Mouse (Mus musculus) left cerebral cortex, postnatal 14 days (tissue): ENCODE data around the gene Igdcc3. TPM values are rescaled to one million over a fixed set of nuclear protein-coding genes. Genes with fewer than 3 reads are reported as not detected.

Experiments used
- DNase-seq, 2 experiments: peaks; one replicate each; pipeline ENCODE4 v3.0.0; 2021 to 2022; ENCODE audit warnings: low spot score in 2 of 2, mixed read lengths in 1 of 2
- intact Hi-C: fragments of 180-260 bp; cut with DNase I; formaldehyde crosslinking; loops from one replicate; pipeline ENCODE4 v1.15.1; 2025
- long read RNA-seq, 2 experiments: library from polyadenylated mRNA; stranded (forward); transcript quantifications; one replicate each; pipeline ENCODE4 v2.0.0; 2021
- total RNA-seq, 2 experiments: library from RNA; stranded (reverse); gene quantifications; 2 replicates each; pipeline ENCODE4 v1.2.3; 2021

The Igdcc3 gene
- total RNA-seq = 1 to 10 TPM; 2.8 to 3.8 TPM
- long read RNA-seq, experiment 1, partial matches to known transcripts = 0 of 1 reads
- long read RNA-seq, experiment 1, other reads (novel, unspliced or antisense) = 1 of 1 reads
- long read RNA-seq, experiment 2, partial matches to known transcripts = 0 of 2 reads
- long read RNA-seq, experiment 2, other reads (novel, unspliced or antisense) = 1 of 2 reads

DNA sequence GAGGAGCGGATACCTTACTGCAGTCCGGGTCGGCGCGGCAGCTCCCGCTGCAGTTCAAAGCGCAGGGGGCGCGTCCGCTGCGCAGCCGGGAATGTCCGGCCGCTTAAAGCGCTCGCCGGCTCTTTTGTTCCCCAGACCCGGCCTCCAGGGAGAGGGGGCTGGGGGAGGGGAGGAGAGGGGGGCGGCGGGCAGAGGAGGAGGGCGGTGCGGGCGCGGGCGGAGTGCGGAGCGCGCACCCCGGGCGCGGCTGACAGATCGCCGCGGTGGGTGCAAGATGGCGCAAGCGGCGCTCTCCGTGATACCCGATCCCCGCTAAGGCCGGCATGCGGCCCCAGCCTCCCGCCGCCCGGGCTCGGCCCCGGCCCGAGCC is at the start of gene Igdcc3:
Igdcc3 (plus strand) TSS at position 254 of the 370 bp plus-strand sequence.
- intact Hi-C loops = loop anchor here (2.0 to 5.0 kb wide), 3 partner anchors 36 to 141 kb away; no protein-coding TSS in a partner anchor
- DNase-seq = peak in 1 of 2 experiments; percentile 46

- intact Hi-C loops = no loop called here
- peak; percentile 39 to 50 for DNase-seq
Measured at GRCm38 (mm10) chr9:65094237-65094636, 46.8 kb upstream of the Igdcc3 start.

- peak; percentile 24 to 40 for DNase-seq
Measured at GRCm38 (mm10) chr9:65100991-65101685, 39.9 kb upstream of the Igdcc3 start, which contains the start of gene Igdcc4. Gene Igdcc4 (plus strand): TSS chr9:65101486.

DNA sequence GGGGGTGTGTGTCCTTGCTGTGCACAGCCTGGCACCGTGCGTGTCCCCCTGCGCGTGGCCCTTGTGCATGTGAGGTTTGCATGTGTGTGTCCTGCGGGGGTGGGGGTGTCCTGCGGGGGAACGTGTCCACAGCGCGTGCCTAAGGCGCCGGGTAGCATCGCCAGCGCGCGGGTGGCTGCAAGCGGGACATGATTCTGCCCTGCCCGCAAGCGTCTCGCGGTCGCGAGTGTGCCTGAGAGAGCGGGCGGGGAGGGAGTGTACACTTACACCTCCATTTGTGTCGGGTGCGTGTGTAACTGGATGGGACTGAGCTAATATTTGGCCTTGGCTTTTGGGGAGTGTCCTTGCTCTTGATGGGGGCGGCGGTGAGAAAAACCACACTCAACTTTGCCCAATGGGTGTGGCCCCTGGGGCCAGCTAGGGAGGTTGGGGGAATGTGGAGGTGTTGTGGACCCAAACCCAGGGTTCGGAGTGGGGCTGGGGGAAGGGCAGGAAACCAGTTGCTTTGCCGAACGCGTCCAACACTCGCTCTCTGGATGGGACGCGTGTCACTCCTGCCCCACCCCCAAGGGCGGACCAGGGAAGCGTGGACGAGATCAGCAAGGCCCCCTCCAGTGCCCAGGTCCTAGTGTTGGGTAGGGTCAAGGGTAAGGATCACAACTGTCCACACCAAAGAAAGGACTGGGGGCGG is 39.2 kb upstream of the Igdcc3 start:
- peak; percentile 33 to 59 for DNase-seq
- intact Hi-C loops = no loop called here

More at GRCm38 (mm10) chr9:65100991-65101685, 39.9 kb upstream of the Igdcc3 start, which contains the start of gene Igdcc4:
- intact Hi-C loops = no loop called here

DNA sequence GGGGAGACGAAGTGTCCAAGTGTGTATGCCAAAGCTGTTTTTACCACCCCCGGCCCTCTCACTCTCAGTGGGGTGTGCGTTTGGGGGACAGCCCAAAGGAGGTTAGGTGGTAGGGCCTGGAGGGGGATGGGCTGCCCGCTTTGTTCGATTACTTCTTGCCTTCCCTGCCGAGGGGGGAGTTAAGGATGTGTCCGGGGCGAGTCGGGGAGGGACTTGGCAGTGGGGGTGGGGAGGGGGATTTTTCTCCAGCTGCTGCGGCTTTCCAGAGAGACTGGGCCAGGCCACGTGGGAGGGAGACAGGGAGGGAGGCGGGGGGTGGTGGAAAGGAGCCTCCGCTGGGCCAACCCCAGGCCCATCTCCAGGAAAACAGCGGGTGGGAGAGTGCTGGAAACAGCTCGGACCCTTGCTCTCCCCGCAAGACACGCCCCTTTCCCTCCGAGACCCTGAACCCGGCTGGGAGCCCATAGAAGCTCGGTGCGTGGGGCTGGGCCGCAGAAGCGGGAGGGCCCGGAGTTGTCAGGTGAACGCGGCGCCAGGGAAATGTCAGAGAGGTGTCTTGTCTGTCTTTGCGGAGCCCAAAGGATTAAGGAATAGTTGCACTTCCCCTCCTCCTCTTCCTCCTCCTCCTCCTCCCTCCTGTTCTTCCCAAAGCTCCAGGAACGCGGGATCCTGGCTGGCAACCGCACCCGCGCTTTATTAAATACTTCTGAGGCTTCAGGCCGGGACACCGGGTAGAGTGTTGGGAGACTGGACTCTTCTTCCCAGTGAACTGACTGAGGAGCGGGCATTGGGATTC is 38.4 kb upstream of the Igdcc3 start:
- intact Hi-C loops = no loop called here
- peak; percentile 24 to 54 for DNase-seq

DNA sequence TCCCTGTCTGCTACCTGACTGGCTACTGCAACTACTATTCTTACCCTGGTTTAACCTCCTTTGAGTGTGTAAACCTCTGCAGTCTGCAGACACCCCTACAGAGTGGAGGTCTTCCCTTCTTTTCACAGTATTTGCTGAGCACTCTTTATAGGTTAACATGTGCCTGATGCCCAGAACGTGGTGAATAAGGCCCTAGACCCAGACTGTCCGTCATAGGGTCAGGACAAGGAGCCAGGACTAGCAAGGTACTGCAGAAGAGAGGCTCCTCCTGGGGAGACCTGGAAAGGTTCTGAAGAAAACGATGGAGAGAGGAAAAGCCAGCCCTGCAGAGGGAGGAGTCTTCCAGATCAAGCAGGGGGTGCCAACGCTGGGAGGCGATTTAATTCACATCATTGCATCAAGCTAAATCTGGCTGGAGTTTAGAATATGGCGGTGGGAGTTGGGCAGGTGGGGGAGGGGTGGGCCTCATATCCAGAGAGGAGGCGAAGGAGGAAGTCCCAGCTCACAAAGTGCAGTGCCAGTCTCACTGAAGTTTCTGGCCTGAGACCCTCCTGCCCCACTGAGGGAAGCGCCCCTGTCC is 37.7 kb upstream of the Igdcc3 start:
- intact Hi-C loops = no loop called here
- DNase-seq = peak in 1 of 2 experiments; percentile 59

- intact Hi-C loops = no loop called here
- no peak for DNase-seq
Measured at GRCm38 (mm10) chr9:65106821-65107220, 34.2 kb upstream of the Igdcc3 start.

DNA sequence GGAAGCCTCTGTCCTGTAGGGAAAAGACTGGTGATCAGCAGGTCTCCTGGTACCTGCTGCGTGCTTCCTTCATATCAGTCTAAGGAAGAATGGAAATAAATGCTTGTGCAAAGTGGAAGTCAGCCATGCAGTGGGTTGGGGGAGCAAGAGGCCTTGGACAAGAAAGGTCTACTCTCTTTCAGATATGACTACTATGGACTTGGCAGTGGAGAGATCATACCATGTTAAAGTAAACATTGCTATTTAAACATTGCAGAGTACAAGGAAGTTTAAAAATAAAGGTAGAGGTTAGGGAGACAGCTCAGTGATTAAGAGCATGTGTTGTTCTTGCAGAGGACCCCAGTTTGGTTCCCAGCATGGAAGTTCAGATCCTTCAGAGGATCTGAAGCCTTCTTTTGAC is 33.1 kb upstream of the Igdcc3 start:
- DNase-seq = no peak
- intact Hi-C loops = no loop called here

DNA sequence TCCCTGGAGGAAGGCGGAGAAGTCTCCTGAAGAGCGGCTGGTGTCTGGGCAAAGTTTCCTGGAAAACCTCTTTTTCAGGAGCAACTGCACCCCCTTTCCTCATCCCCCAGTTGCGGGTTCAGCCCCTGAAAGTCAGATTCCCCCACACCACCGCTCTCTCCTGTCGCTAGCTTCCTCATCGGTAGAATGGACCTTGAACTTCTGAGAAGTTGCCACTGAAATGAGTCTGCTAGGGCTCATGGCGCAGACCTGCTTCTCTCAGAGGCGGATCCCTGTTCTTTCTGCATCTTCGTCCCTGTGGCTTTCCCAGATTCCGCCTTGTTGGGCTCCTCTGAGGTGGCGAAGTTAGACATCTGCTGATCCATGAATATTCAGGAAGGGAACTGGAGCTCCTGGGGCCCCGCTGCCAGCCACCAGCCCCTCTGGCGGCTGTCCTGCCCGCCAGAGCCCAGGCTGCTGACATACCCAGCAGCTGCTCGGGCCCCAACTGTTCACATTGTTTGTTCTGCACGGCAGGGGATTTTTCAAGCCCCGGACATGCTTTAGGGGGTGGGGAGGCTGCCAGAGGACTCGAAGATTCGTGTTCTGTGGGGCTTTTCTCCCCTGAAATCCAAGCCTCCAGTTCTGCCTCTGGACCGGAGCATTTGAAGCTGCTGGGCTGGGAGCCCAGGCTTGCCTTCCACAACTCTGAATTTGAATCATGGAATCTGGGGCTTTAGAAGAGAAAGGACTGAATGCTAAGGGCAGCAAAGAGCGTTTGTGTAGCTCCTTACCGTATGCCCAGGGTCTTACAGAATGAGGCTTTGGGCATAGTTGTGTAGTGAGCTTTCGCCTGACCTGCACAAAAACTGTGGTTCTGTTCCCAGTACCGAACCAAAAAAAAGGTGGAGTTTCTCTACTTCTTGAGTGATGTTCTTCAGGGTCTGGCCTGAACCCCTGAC is 31.6 kb upstream of the Igdcc3 start:
- intact Hi-C loops = no loop called here
- DNase-seq = peak; percentile 49 to 57

- no peak for DNase-seq
- intact Hi-C loops = no loop called here
Measured at GRCm38 (mm10) chr9:65111698-65112097, 29.3 kb upstream of the Igdcc3 start.

DNA sequence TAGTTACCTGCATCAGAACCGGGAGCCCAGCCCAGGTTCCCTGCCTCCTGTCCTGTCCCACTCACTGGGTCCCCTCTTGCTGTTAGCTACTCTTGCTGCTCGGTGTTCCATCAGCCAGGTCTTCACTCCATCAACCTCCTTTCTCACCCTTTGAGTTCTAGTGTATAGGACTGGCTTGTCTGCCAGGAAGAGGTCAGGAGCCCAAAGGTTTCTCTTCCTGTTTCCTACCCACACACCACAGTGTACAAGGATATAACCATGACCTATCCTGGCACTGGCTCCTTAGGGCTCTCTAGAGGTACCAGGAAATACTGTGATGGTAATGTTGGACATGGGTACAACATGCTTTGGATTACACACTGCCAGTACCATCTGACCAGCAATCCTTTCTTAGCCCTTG is 27.3 kb upstream of the Igdcc3 start:
- intact Hi-C loops = no loop called here
- no peak for DNase-seq

DNA sequence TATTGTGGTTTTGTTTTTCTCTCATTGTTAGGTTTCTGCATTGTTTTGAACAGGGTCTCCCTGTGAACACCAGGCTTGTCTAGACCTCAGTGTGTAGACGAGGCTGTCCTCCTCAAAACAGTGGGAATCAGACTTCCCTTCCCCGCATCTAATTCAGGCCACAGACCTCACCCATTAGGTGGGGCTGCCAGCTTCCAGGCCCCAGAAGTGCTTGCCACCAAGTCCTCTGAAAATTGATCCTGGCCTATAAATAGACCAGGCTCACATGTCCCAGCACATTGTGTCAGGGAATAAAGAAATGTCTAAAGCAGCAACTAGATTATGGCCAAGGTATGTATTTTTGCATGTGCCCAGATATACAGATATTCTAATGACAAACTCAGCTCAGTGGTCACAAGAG is 25.1 kb upstream of the Igdcc3 start:
- intact Hi-C loops = no loop called here
- no peak for DNase-seq

DNA sequence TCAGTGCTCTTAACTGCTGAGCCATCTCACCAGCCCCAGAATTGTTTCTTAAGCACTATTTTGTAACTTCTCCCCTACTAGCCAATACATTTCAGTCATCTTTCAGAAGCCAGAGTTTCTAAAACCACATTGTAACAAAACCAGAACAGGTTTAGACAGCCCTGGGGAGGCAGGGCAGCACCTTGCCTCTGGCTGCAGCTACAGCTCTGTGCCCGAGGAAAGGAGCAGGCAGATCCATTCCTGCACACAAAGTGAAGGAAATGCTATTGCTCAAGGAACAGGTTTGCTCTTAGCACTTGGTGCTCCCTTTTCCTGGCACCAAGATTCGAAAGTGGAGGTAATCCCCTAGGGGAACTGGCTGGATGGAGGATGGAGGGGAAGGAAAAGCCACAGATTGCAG is 23.5 kb upstream of the Igdcc3 start:
- DNase-seq = no peak
- intact Hi-C loops = no loop called here

- peak; percentile 81 to 84 for DNase-seq
- intact Hi-C loops = loop anchor here (5.0 kb wide), 1 partner anchor 39 kb away; no protein-coding TSS in a partner anchor
Measured at GRCm38 (mm10) chr9:65120935-65121334, 20.1 kb upstream of the Igdcc3 start.

GRCm38 (mm10) chr9:65122545-65122944 is 18.4 kb upstream of the Igdcc3 start:
- intact Hi-C loops = loop anchor here (5.0 kb wide), 1 partner anchor 40 kb away; no protein-coding TSS in a partner anchor
- peak; percentile 80 to 88 for DNase-seq

GRCm38 (mm10) chr9:65123552-65124168 is 17.3 kb upstream of the Igdcc3 start:
- DNase-seq = peak; percentile 37 to 43
- intact Hi-C loops = loop anchor here (5.0 kb wide), 1 partner anchor 41 kb away; no protein-coding TSS in a partner anchor

GRCm38 (mm10) chr9:65128123-65128815 is 12.7 kb upstream of the Igdcc3 start:
- intact Hi-C loops = no loop called here
- DNase-seq = no peak
